Mouse (Mus musculus) liver, embryonic 14.5 days (tissue): ENCODE measurements around the gene Fbxo46.

ENCODE experiments used
- CTCF ChIP-seq: IDR thresholded peaks from 2 replicates; pipeline ENCODE4 v1.5.1; 2016; ENCODE audit warnings: antibody characterized with exemption, low read depth, control low read depth
- EP300 ChIP-seq: IDR thresholded peaks from 2 replicates; pipeline ENCODE4 v1.6.1; 2016; ENCODE audit warnings: antibody characterized with exemption, low read depth

DNA sequence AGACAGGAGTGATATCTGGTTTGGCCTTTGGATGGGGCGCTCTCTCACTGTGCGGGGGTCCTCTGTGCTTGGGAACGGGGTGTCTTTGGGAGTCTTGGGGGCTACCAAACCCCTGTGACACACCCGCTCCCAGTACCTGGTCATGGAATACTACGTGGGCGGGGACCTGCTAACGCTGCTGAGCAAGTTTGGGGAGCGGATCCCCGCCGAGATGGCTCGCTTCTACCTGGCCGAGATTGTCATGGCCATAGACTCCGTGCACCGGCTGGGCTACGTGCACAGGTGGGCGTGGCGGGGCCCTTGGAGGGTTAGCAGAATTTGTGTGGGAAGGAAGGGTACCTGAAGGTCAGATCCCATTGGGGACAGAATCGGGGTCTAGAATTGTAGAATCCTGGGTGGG is 32.9 kb upstream of the Fbxo46 start:
- TF ChIP-seq CTCF = no peak
- TF ChIP-seq EP300 = no peak
